25 mouse cellular contexts compared by ENCODE assay signal in the genomic region with DNA sequence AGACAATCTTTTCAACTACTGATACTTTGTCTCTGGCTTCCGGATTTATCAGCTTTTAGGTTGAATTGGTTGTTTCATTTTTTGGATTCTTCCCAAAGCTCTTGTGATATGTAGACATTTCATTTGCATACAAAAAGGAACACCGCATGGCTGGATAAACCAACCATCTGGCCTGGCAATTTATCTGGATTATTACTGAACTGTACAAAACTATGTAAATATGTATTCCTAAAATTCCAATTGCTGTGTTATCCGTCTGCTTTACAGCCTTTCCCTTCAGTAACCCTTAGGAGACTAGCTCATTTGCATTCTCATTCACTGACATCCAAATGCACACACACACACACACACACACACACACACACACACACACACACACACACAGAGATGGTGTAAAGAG.
A peak's percentile ranks its signal among the peaks of the same experiment; 100 is the strongest.
DNase-seq lines count a peak whose midpoint lies in the region; ATAC-seq lines count a peak whose summit lies in the region.
"Had no signal": no experiment of that assay in that cellular context is flagged by ENCODE, and none has a peak within 500 bp of the region (broad histone marks: within the 10 kb centered on the region; RNA-seq: fewer than 3 reads in every experiment).

No protein-coding gene starts in this region.

- ATAC-seq in midbrain, embryonic 13.5 days: 0 out of 2 replicates have a peak, but pooled peaks have one; percentile 45
- no peak for ATAC-seq in midbrain, embryonic 16.5 days
- peak; percentile 80 for ATAC-seq in forebrain, embryonic 16.5 days
- ATAC-seq: hindbrain, embryonic 16.5 days; intestine, embryonic 16.5 days; liver, embryonic 12.5 days; Patski had no signal

- H3K4me3 ChIP-seq in midbrain, embryonic 13.5 days (replicated peaks): no peak overlapping the region
- no peak overlapping the region for H3K4me3 ChIP-seq in midbrain, embryonic 16.5 days (ENCODE audit: low read depth, low read length)
- no peak overlapping the region for H3K4me3 ChIP-seq in forebrain, embryonic 16.5 days (replicated peaks; ENCODE audit: low read length)
- H3K4me3 ChIP-seq: embryonic facial prominence, embryonic 15.5 days; limb, embryonic 13.5 days; liver, embryonic 12.5 days; neural tube, embryonic 15.5 days had no signal

- DNase-seq in cerebellum, postnatal 14 days: peak; percentile 5 to 7
- DNase-seq in cerebellum, postnatal 25 days: no peak
- peak; percentile 62 for DNase-seq in layer of hippocampus, adult 9-11 months
- no peak for DNase-seq in gastrocnemius, adult 8-10 months (ENCODE audit: low spot score in 2 of 2)
- DNase-seq in spleen, postnatal 4 days (ENCODE audit: low spot score in 2 of 2): no peak
- DNase-seq: adrenal gland, adult 8-10 months; gastrocnemius, postnatal 14 days; heart, adult 11 months; kidney, postnatal 36 days; lung, adult 18-20 months; lung, postnatal 10 days; right cerebral cortex, adult 18-20 months; thymus, adult 18-20 months; thymus, postnatal 4 days had no signal

- 60% methylated on average over 3 of the region's 3 CpGs for WGBS in midbrain, embryonic 13.5 days
- WGBS in midbrain, embryonic 16.5 days: 47% methylated on average over 3 of the region's 3 CpGs
- WGBS in forebrain, embryonic 16.5 days: 33% methylated on average over 3 of the region's 3 CpGs

- no peaks in the 10 kb centered on the region for H3K9me3 ChIP-seq in midbrain, embryonic 13.5 days
- no peaks in the 10 kb centered on the region for H3K9me3 ChIP-seq in midbrain, embryonic 16.5 days (replicated peaks; ENCODE audit: control insufficient read depth, low read length, poor library complexity, severe bottlenecking)
- no peaks in the 10 kb centered on the region for H3K9me3 ChIP-seq in forebrain, embryonic 16.5 days (ENCODE audit: control insufficient read depth, low read length)
- H3K9me3 ChIP-seq: embryonic facial prominence, embryonic 15.5 days; limb, embryonic 13.5 days; liver, embryonic 12.5 days; neural tube, embryonic 15.5 days had no signal

- H3K9ac ChIP-seq in midbrain, embryonic 13.5 days (replicated peaks): no peak overlapping the region
- no peak overlapping the region for H3K9ac ChIP-seq in midbrain, embryonic 16.5 days (ENCODE audit: low read depth, low read length)
- no peak overlapping the region for H3K9ac ChIP-seq in forebrain, embryonic 16.5 days (replicated peaks; ENCODE audit: low read depth, low read length)
- H3K9ac ChIP-seq: embryonic facial prominence, embryonic 15.5 days; limb, embryonic 13.5 days; liver, embryonic 12.5 days; neural tube, embryonic 15.5 days had no signal

- no peak overlapping the region for H3K27ac ChIP-seq in midbrain, embryonic 13.5 days
- no peak overlapping the region for H3K27ac ChIP-seq in midbrain, embryonic 16.5 days (ENCODE audit: low read length)
- no peak overlapping the region for H3K27ac ChIP-seq in forebrain, embryonic 16.5 days (ENCODE audit: low read length)
- H3K27ac ChIP-seq: embryonic facial prominence, embryonic 15.5 days; limb, embryonic 13.5 days; liver, embryonic 12.5 days; neural tube, embryonic 15.5 days had no signal

- H3K4me2 ChIP-seq in midbrain, embryonic 13.5 days (replicated peaks): no peak overlapping the region
- H3K4me2 ChIP-seq in midbrain, embryonic 16.5 days (ENCODE audit: low read length): no peak overlapping the region
- H3K4me2 ChIP-seq in forebrain, embryonic 16.5 days (ENCODE audit: low read length): no peak overlapping the region
- H3K4me2 ChIP-seq: embryonic facial prominence, embryonic 15.5 days; heart, embryonic 11.5 days; limb, embryonic 13.5 days; liver, embryonic 12.5 days; neural tube, embryonic 15.5 days had no signal

- H3K36me3 ChIP-seq in midbrain, embryonic 13.5 days: no peaks in the 10 kb centered on the region
- no peaks in the 10 kb centered on the region for H3K36me3 ChIP-seq in midbrain, embryonic 16.5 days (ENCODE audit: control insufficient read depth, insufficient read depth, low read length)
- H3K36me3 ChIP-seq in forebrain, embryonic 16.5 days (ENCODE audit: control insufficient read depth, insufficient read depth): no peaks in the 10 kb centered on the region
- H3K36me3 ChIP-seq: embryonic facial prominence, embryonic 15.5 days; limb, embryonic 13.5 days; liver, embryonic 12.5 days; neural tube, embryonic 15.5 days had no signal

- H3K27me3 ChIP-seq in midbrain, embryonic 13.5 days: no peaks in the 10 kb centered on the region
- H3K27me3 ChIP-seq in midbrain, embryonic 16.5 days (ENCODE audit: control insufficient read depth, insufficient read depth, low read depth, low read length): no peaks in the 10 kb centered on the region
- H3K27me3 ChIP-seq in forebrain, embryonic 16.5 days (replicated peaks; ENCODE audit: control insufficient read depth, insufficient read depth, low read length): no peaks in the 10 kb centered on the region
- H3K27me3 ChIP-seq: embryonic facial prominence, embryonic 15.5 days; limb, embryonic 13.5 days; liver, embryonic 12.5 days; neural tube, embryonic 15.5 days; Patski had no signal

- H3K4me1 ChIP-seq in midbrain, embryonic 13.5 days (replicated peaks): no peaks in the 10 kb centered on the region
- no peaks in the 10 kb centered on the region for H3K4me1 ChIP-seq in midbrain, embryonic 16.5 days (ENCODE audit: control insufficient read depth, insufficient read depth, low read length)
- no peaks in the 10 kb centered on the region for H3K4me1 ChIP-seq in forebrain, embryonic 16.5 days (replicated peaks; ENCODE audit: control insufficient read depth, insufficient read depth, low read length)
- H3K4me1 ChIP-seq: embryonic facial prominence, embryonic 15.5 days; limb, embryonic 13.5 days; liver, embryonic 12.5 days; neural tube, embryonic 15.5 days had no signal

Comparison
In these comparisons a context has a peak if more than half of its experiments do, and no peak if none do; other contexts are left out.
1. DNase-seq: peak in cerebellum, postnatal 14 days (2 of 2) and layer of hippocampus, adult 9-11 months (single experiment); none in cerebellum, postnatal 25 days (0 of 2), gastrocnemius, adult 8-10 months (0 of 2) and spleen, postnatal 4 days (0 of 2).